Mouse (Mus musculus): ENCODE measurements at regions not wholly inside any gene's neighbourhood (a gene's known extent, or its start where the extent isn't known, plus 50 kb on each side); places are given as distances from the start of the nearest gene placed in this dataset.

GRCm38 (mm10) chr11:114233636-114234541 is 167.0 kb upstream of the Sdk2 start:
- WGBS, result 69% methylated on average over 19 of the region's 19 CpGs
- TF ChIP-seq POLR2A (IDR thresholded peaks at IDR 0.05; ENCODE audit: borderline replicate concordance, insufficient read depth, low read length) (no peak), CTCF (IDR thresholded peaks at IDR 0.05; ENCODE audit: borderline replicate concordance, insufficient read depth, low read depth, low read length) (no peak)
- no peak for DNase-seq
- H3K4me3 ChIP-seq (replicated peaks; ENCODE audit: insufficient read depth, low read depth, low read length), result no peak overlapping the region
- H3K27ac ChIP-seq (ENCODE audit: insufficient read depth, low read length), result no peak overlapping the region
- no peaks in the 10 kb centered on the region; the same call in 1 of the 2 replicates for H3K27me3 ChIP-seq (ENCODE audit: control insufficient read depth, insufficient read depth, low read length)
- no peaks in the 10 kb centered on the region for H3K4me1 ChIP-seq (ENCODE audit: control insufficient read depth, insufficient read depth, low read length)

- no peaks in the 10 kb centered on the region for H3K4me1 ChIP-seq (ENCODE audit: control insufficient read depth, insufficient read depth, low read length)
- H3K27ac ChIP-seq (ENCODE audit: insufficient read depth, low read length), result no peak overlapping the region
- H3K27me3 ChIP-seq (ENCODE audit: control insufficient read depth, insufficient read depth, low read length), result no peaks in the 10 kb centered on the region; the same call in 1 of the 2 replicates
- no peak for DNase-seq
- WGBS, result 69% methylated on average over 4 of the region's 4 CpGs
- H3K4me3 ChIP-seq (replicated peaks; ENCODE audit: insufficient read depth, low read depth, low read length), result no peak overlapping the region
- TF ChIP-seq POLR2A (IDR thresholded peaks at IDR 0.05; ENCODE audit: borderline replicate concordance, insufficient read depth, low read length) (no peak), CTCF (IDR thresholded peaks at IDR 0.05; ENCODE audit: borderline replicate concordance, insufficient read depth, low read depth, low read length) (no peak)
Measured at GRCm38 (mm10) chr11:114231841-114232240, 165.0 kb upstream of the Sdk2 start.

- H3K27ac ChIP-seq (ENCODE audit: insufficient read depth, low read length), result no peak overlapping the region
- H3K4me3 ChIP-seq (replicated peaks; ENCODE audit: insufficient read depth, low read depth, low read length), result no peak overlapping the region
- no peaks in the 10 kb centered on the region; the same call in 1 of the 2 replicates for H3K27me3 ChIP-seq (ENCODE audit: control insufficient read depth, insufficient read depth, low read length)
- no peak for DNase-seq
- TF ChIP-seq CTCF (IDR thresholded peaks at IDR 0.05; ENCODE audit: borderline replicate concordance, insufficient read depth, low read depth, low read length), result no peak
- no peak for TF ChIP-seq POLR2A (IDR thresholded peaks at IDR 0.05; ENCODE audit: borderline replicate concordance, insufficient read depth, low read length)
- H3K4me1 ChIP-seq (ENCODE audit: control insufficient read depth, insufficient read depth, low read length), result no peaks in the 10 kb centered on the region
- WGBS, result 51% methylated on average over 8 of the region's 8 CpGs
Measured at GRCm38 (mm10) chr11:114229763-114230162, 162.9 kb upstream of the Sdk2 start.

- no peak for DNase-seq
- H3K27me3 ChIP-seq (ENCODE audit: control insufficient read depth, insufficient read depth, low read length), result no peaks in the 10 kb centered on the region; the same call in 1 of the 2 replicates
- H3K4me3 ChIP-seq (replicated peaks; ENCODE audit: insufficient read depth, low read depth, low read length), result no peak overlapping the region
- H3K27ac ChIP-seq (ENCODE audit: insufficient read depth, low read length), result no peak overlapping the region
- no peaks in the 10 kb centered on the region for H3K4me1 ChIP-seq (ENCODE audit: control insufficient read depth, insufficient read depth, low read length)
- 92% methylated on average over 6 of the region's 6 CpGs for WGBS
- TF ChIP-seq POLR2A (IDR thresholded peaks at IDR 0.05; ENCODE audit: borderline replicate concordance, insufficient read depth, low read length) (no peak), CTCF (IDR thresholded peaks at IDR 0.05; ENCODE audit: borderline replicate concordance, insufficient read depth, low read depth, low read length) (no peak)
Measured at GRCm38 (mm10) chr11:114229196-114229595, 162.3 kb upstream of the Sdk2 start.

GRCm38 (mm10) chr11:114226553-114226952 is 159.7 kb upstream of the Sdk2 start:
- Histone ChIP-seq H3K4me3 (replicated peaks; ENCODE audit: insufficient read depth, low read depth, low read length) (no peak overlapping the region), H3K27me3 (ENCODE audit: control insufficient read depth, insufficient read depth, low read length) (no peaks in the 10 kb centered on the region; the same call in 1 of the 2 replicates), H3K27ac (ENCODE audit: insufficient read depth, low read length) (no peak overlapping the region), H3K4me1 (ENCODE audit: control insufficient read depth, insufficient read depth, low read length) (no peaks in the 10 kb centered on the region)
- 95% methylated on average over 13 of the region's 13 CpGs for WGBS
- no peak for DNase-seq
- no peak for TF ChIP-seq POLR2A (IDR thresholded peaks at IDR 0.05; ENCODE audit: borderline replicate concordance, insufficient read depth, low read length)
- TF ChIP-seq CTCF (IDR thresholded peaks at IDR 0.05; ENCODE audit: borderline replicate concordance, insufficient read depth, low read depth, low read length), result no peak

- Histone ChIP-seq H3K27me3 (ENCODE audit: control insufficient read depth, insufficient read depth, low read length) (no peaks in the 10 kb centered on the region; the same call in 1 of the 2 replicates), H3K4me3 (replicated peaks; ENCODE audit: insufficient read depth, low read depth, low read length) (no peak overlapping the region), H3K4me1 (ENCODE audit: control insufficient read depth, insufficient read depth, low read length) (no peaks in the 10 kb centered on the region), H3K27ac (ENCODE audit: insufficient read depth, low read length) (no peak overlapping the region)
- 96% methylated on average over 2 of the region's 2 CpGs for WGBS
- TF ChIP-seq CTCF (IDR thresholded peaks at IDR 0.05; ENCODE audit: borderline replicate concordance, insufficient read depth, low read depth, low read length) (no peak), POLR2A (IDR thresholded peaks at IDR 0.05; ENCODE audit: borderline replicate concordance, insufficient read depth, low read length) (no peak)
- no peak for DNase-seq
Measured at GRCm38 (mm10) chr11:114224706-114225105, 157.9 kb upstream of the Sdk2 start.

GRCm38 (mm10) chr11:114223061-114223460 is 156.2 kb upstream of the Sdk2 start:
- H3K27ac ChIP-seq (ENCODE audit: insufficient read depth, low read length), result no peak overlapping the region
- no peaks in the 10 kb centered on the region; the same call in 1 of the 2 replicates for H3K27me3 ChIP-seq (ENCODE audit: control insufficient read depth, insufficient read depth, low read length)
- no peak for TF ChIP-seq CTCF (IDR thresholded peaks at IDR 0.05; ENCODE audit: borderline replicate concordance, insufficient read depth, low read depth, low read length)
- no peak for TF ChIP-seq POLR2A (IDR thresholded peaks at IDR 0.05; ENCODE audit: borderline replicate concordance, insufficient read depth, low read length)
- H3K4me1 ChIP-seq (ENCODE audit: control insufficient read depth, insufficient read depth, low read length), result no peaks in the 10 kb centered on the region
- no peak for DNase-seq
- 88% methylated on average over 3 of the region's 3 CpGs for WGBS
- H3K4me3 ChIP-seq (replicated peaks; ENCODE audit: insufficient read depth, low read depth, low read length), result no peak overlapping the region

GRCm38 (mm10) chr11:114220466-114220865 is 153.6 kb upstream of the Sdk2 start:
- no peak overlapping the region for H3K4me3 ChIP-seq (replicated peaks; ENCODE audit: insufficient read depth, low read depth, low read length)
- DNase-seq, result no peak
- H3K4me1 ChIP-seq (ENCODE audit: control insufficient read depth, insufficient read depth, low read length), result 0 out of 2 replicates have a peak, but pooled peaks cover 3% of the 10 kb centered on the region
- WGBS, result 99% methylated on average over 2 of the region's 2 CpGs
- TF ChIP-seq POLR2A (IDR thresholded peaks at IDR 0.05; ENCODE audit: borderline replicate concordance, insufficient read depth, low read length) (no peak), CTCF (IDR thresholded peaks at IDR 0.05; ENCODE audit: borderline replicate concordance, insufficient read depth, low read depth, low read length) (no peak)
- no peak overlapping the region for H3K27ac ChIP-seq (ENCODE audit: insufficient read depth, low read length)
- no peaks in the 10 kb centered on the region; the same call in 1 of the 2 replicates for H3K27me3 ChIP-seq (ENCODE audit: control insufficient read depth, insufficient read depth, low read length)

All from cerebellum, adult 2 months (tissue).